Mouse (Mus musculus) cerebellum, adult 11-12 months (tissue): ENCODE measurements around the gene Atl1.

Experiments used
- DNase-seq: peaks from one replicate; pipeline ENCODE4 v3.0.0; 2022

The Atl1 gene

DNA sequence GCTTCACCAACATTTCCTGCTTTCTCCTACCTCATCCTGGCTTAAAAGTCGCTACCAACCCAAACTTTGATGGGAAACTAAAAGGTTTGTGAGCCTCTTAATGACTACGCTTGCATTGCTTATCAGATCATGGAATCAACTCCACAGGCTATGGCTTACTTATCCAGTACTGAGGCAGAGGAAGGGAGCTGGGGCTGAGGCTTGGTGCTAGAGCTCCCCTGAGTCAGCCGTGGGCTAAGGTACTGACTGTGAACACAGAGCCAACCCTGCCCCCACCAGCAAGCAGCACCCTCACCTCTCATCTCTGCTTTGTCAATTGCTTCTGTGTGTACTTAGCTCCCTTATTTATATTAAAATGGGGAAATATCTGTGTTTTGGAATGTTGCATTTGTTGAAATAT is 55.1 kb downstream of the Atl1 start:
- DNase-seq, result no peak

DNA sequence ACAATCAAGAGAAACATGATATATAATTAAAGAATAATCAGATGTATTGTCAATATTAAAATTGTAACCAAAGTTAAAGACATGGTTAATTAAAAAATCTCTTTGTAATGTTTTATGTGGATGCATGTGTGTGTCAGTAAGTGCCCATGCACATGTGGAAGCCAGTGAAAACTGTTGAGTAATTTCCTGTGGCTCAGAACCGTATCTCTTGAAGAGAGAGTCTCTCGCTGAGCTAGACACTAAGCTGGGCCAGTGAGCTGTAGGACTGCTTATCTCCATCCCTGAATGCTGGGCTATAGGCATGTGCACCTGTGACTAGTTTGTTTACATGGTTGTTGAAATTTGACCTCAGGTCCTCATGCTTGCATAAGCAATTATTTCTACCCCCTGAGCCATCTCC is 65.0 kb downstream of the Atl1 start:
- DNase-seq, result no peak

DNA sequence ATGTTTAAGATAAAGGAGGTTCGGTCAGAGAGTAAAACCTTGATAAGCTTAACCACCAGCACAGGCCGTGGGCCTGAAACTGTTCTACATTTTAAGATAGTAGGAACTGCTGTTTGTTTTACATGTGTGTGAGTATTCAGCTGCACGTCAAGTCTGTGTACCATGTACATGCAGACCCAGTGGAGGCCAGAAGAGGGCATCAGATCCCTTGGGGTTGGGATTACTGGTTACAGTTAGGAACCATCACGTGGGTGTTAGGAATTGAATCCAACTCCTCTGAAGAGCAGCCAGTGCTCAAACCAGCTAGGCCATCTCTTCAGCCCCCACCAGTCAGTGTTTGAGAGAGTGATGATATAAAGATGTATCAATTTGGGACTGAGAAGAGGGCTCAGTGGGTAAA is 70.1 kb downstream of the Atl1 start:
- DNase-seq, result peak; percentile 22

GRCm38 (mm10) chr12:69963141-69963540 is 70.7 kb downstream of the Atl1 start:
- no peak for DNase-seq

GRCm38 (mm10) chr12:69965644-69966043 is 73.2 kb downstream of the Atl1 start:
- DNase-seq, result no peak

- DNase-seq, result no peak
Measured at GRCm38 (mm10) chr12:69966071-69966470, 73.7 kb downstream of the Atl1 start.

DNA sequence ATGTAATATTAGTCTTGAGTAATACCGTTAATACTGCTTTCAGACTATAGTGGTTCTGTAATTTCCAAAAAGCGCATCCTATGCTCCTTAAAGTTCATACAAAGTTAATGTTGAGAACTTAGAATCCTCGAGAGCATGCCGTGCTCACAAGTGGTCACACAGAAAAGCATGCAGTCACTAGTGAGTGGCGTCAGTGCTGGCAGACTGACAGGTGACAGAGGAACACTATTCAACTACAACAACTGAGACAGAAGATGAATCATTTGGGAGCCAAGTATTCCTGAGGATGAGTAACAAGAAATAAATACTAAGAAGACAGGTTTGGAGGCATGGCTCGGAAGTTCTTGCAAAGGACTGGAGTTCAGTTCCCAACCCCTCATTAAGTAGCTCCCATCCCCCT is 74.7 kb downstream of the Atl1 start:
- DNase-seq, result no peak

- no peak for DNase-seq
Measured at GRCm38 (mm10) chr12:69968154-69968553, 75.7 kb downstream of the Atl1 start.

- DNase-seq, result no peak
Measured at GRCm38 (mm10) chr12:69973666-69974065, 81.3 kb downstream of the Atl1 start.

- DNase-seq, result no peak
Measured at GRCm38 (mm10) chr12:69976688-69977087, 84.3 kb downstream of the Atl1 start.

GRCm38 (mm10) chr12:69977376-69977998 is 85.1 kb downstream of the Atl1 start:
- no peak for DNase-seq

- DNase-seq, result no peak
Measured at GRCm38 (mm10) chr12:69982874-69983273, 90.5 kb downstream of the Atl1 start.

DNA sequence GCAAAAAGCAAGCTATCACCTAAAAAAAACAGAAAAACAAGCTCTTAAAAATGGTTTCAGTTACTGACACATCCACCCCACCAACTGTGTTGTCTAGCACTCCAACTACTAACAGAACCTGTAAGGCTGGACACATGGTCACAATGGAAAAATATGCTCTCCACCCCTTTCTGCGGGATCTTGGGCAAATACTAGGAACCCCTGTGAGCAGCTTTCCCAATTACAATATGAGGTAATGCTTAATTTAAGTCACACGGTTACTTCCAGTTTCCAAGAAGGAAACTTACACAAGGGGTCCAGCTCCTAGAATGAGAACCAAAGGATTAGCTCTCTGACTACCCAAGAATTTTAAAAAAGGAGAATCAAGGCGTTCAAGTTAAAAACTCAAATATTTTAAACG is 93.1 kb downstream of the Atl1 start:
- no peak for DNase-seq

DNA sequence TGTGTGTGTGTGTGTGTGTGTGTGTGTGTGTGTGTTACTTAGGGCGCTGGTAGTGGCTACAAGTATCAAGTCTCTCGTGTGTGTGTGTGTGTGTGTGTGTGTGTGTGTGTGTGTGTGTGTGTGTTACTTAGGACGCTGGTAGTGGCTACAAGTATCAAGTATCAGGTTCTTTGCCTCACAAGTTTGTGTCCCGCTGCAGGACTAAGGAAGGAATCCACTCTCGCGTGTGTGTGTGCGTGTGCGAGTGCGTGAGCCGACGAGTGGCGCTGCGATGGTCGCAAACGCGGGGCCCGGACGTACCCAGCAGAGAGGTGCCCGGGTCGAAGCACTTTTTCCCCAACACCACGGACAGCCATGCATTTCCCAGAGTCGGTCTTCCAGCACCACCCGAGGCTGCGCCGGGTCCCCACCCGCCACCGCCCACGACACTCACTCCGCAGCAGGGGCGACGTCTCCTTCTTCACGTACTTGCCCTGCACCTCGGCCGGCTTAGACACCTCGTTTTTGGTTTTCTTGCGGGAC is 93.9 kb downstream of the Atl1 start:
- DNase-seq, result no peak

DNA sequence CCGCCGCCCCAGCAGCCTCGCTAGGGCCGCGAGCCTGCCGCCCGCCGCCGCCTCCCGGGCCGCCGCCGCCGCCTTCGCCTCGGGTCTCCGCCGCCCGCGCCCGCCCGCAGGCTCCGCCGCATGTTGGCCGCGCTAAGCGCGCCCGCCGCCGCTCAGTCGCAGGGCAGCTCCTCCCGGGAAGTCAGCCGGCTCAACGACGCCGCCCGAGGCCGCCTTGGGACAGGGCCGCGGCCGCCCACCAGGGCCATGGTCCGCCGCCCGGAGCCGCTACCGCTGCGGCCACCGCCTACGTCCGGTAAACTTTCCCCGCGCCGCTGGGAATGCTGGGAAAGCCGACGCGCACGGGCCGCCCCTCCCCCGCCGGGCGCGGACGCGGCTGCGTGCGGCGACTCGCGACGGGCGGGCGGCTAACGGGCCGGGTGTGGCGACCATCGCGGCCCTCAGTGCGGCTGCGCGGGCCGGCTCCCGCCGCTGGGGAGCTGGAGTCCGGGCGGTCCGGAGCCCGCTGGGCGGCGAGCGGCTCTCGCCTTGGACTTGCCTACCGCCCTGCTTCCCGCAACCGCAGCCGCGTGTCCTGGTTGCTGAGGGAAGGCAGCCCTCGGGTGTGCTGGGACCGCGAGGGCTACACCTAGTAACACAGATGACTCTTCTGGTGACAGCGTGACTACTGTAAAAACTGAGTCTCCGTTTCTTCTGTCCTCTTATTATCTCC is 94.5 kb downstream of the Atl1 start, which contains the start of gene Sav1:
Gene Sav1 (minus strand): TSS at position 217 of the 712 bp plus-strand sequence.
- peak; percentile 87 for DNase-seq

DNA sequence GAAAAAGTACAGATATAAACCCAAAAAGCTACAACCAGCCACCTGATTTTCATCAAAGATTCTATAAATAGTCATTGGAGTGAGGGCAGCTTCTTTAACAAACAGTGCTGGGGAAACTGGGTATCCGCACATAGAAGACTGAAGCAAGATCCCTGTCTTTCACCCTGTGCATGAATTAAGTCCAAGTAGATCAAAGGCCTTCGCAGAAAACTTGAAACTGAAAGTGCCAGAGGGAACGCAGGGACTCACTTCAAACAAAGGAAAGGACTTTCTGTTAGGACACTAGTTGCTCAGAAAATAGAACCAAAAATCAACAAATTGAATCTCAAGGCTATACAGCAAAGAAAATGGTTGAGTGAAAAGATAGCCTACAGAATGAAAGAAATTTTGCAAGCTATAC is 103.0 kb downstream of the Atl1 start:
- no peak for DNase-seq

- no peak for DNase-seq
Measured at GRCm38 (mm10) chr12:69998186-69998983, 106.0 kb downstream of the Atl1 start.

DNA sequence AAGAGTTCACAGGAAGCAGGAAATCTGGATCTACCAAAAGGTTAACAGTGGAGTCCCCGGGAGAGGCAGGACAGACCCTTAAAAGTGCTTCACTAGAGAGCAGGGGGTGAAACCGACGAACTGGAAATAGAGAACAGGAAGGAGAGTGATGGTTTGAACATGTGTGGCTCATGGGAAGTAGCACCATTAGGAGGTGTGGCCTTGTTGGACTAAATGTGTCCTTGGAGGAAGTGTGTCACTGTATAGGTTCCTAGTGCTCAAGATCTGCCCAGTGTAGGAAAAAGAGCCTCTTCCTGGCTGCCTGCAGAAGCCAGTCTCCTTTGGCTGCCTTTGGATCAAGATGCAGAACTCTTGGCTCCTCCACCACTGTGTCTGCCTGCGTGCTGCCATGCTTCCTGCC is 112.7 kb downstream of the Atl1 start:
- DNase-seq, result no peak

DNA sequence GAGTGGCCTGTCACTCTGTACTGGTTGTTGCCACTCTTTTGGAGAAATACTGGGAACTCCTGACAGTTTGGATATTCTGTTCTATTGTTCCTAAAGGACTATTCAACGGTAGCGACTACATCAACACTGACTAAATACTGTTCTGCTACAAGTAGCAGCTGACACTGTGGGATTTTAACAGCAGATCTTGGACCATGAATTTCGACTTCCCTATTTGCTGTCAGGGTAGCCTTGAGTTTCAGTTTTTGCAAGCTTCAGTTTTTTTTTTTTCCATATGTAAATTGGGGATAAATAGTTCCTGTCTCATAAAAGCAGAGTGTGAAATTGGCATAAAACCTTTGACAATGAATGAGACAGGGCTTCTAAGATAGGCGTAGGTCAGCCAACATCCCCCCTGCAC is 117.9 kb downstream of the Atl1 start:
- no peak for DNase-seq

GRCm38 (mm10) chr12:70011681-70012080 is 119.3 kb downstream of the Atl1 start:
- no peak for DNase-seq

GRCm38 (mm10) chr12:70015936-70016335 is 123.5 kb downstream of the Atl1 start:
- no peak for DNase-seq
